21 mouse cellular contexts compared by ENCODE assay signal in the genomic region with DNA sequence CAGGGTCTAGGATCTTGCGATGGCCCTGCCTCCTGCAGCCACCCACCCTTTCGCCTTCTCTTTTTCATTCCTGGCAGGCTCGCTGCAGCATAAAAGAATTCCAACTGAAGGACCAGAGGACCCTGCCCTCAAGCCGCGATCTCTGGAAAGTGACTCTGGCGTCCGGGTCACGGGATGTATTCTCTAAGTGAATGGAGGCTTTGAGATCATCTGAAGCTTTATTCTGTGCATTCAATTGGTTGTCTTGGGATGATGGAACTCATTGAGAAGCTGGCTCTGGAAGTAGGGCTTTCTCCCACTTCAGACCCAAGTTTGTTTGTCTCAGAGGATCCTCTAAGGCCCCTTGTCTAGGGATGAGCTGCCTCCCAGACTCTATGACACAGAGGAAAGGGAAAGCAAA. TPM values are rescaled to one million over a fixed set of nuclear protein-coding genes. Genes with fewer than 3 reads are reported as not detected.
DNase-seq lines count a peak whose midpoint lies in the region; ATAC-seq and TF ChIP-seq lines count a peak whose summit lies in the region.
"Had no signal": no experiment of that assay in that cellular context is flagged by ENCODE, and none has a peak within 500 bp of the region (broad histone marks: within the 10 kb centered on the region; RNA-seq: fewer than 3 reads in every experiment).

A gene (minus strand): TSS at position 154 of the 400 bp plus-strand sequence.

- peak within 1 kb of the TSS; percentile 25 for H3K4me3 ChIP-seq in left cerebral cortex, adult 2 months
- H3K4me3 ChIP-seq in olfactory bulb, adult 2 months (ENCODE audit: insufficient read depth, low read depth, low read length), result peak within 1 kb of the TSS; percentile 7; the same call in 1 of the 2 replicates
- H3K4me3 ChIP-seq: forebrain, embryonic 13.5 days; kidney, embryonic 15.5 days; limb, embryonic 13.5 days; neural tube, embryonic 12.5 days had no signal

- H3K4me1 ChIP-seq in olfactory bulb, adult 2 months (ENCODE audit: control insufficient read depth, insufficient read depth, low read length), result no peaks in the 10 kb centered on the region
- H3K4me1 ChIP-seq: forebrain, embryonic 13.5 days; kidney, embryonic 15.5 days; limb, embryonic 13.5 days; neural tube, embryonic 12.5 days had no signal

- WGBS in olfactory bulb, adult 2 months, result 56% methylated on average over 8 of the region's 8 CpGs

- no peak for TF ChIP-seq CTCF in left cerebral cortex, adult 2 months (IDR thresholded peaks at IDR 0.05)
- no peak for TF ChIP-seq CTCF in olfactory bulb, adult 2 months (IDR thresholded peaks at IDR 0.05; ENCODE audit: insufficient read depth, low read depth, low read length)

- H3K27ac ChIP-seq in left cerebral cortex, adult 2 months, result peak within 1 kb of the TSS; percentile 55
- H3K27ac ChIP-seq in olfactory bulb, adult 2 months (ENCODE audit: insufficient read depth, low read depth, low read length), result peak within 1 kb of the TSS; percentile 42; the same call in 1 of the 2 replicates
- H3K27ac ChIP-seq: forebrain, embryonic 13.5 days; kidney, embryonic 15.5 days; limb, embryonic 13.5 days; neural tube, embryonic 12.5 days; stomach, postnatal 0 days had no signal

- TF ChIP-seq POLR2A in olfactory bulb, adult 2 months (IDR thresholded peaks at IDR 0.05; ENCODE audit: insufficient read depth, low read depth, low read length), result no peak

- peak; percentile 13 for DNase-seq in embryo, embryonic 10.5 days (ENCODE audit: low spot score)
- no peak for DNase-seq in embryo, embryonic 9.5 days (ENCODE audit: extremely low spot score)
- DNase-seq in left cerebral cortex, adult 2 months (ENCODE audit: extremely low spot score in 1 of 2, low spot score in 2 of 2), result no peak
- DNase-seq in left cerebral cortex, postnatal 10 days (ENCODE audit: extremely low spot score in 1 of 2, low spot score in 2 of 2), result no peak
- peak; percentile 8 to 13 for DNase-seq in layer of hippocampus, adult 8-10 months (ENCODE audit: low spot score in 2 of 2)
- no peak for DNase-seq in urinary bladder, postnatal 10 days (ENCODE audit: low spot score)
- DNase-seq: adrenal gland, postnatal 14 days; heart, postnatal 10 days; lung, adult 18-20 months; lung, postnatal 4 days; midbrain, embryonic 14.5 days; retina, postnatal 1 day had no signal

- intact Hi-C loops in left cerebral cortex, adult 2 months (cut with DNase I), result no loop called here
- intact Hi-C loops in left cerebral cortex, postnatal 10 days (cut with DNase I), result no loop called here

- no peak for ATAC-seq in megakaryocyte-erythroid progenitor cell, adult 5-6 weeks (replicated peaks; ENCODE audit: low FRiP score, low TSS enrichment, poor library complexity, severe bottlenecking)
- ATAC-seq: forebrain, embryonic 13.5 days; inflammation-experienced regulatory T-cells, adult 6 months had no signal

RNA-seq across cellular contexts. Expression of the gene that starts here (rescaled TPM):
- total RNA-seq in left cerebral cortex, adult 2 months (2021), result 10 to 100 TPM; 17.1 to 17.6 TPM
- 1 to 10 TPM; 4.5 to 6.5 TPM for total RNA-seq in left cerebral cortex, postnatal 10 days (2021)
- total RNA-seq in layer of hippocampus, adult 8-10 months (2022), result 10 to 100 TPM; 21.7 to 35.9 (median 28.1) TPM
- not detected in 2 replicates for polyA plus RNA-seq in olfactory bulb, adult 2 months (2012; ENCODE audit: insufficient read depth, insufficient read length, low replicate concordance, missing spikeins)
- not detected in 2 replicates for total RNA-seq in megakaryocyte-erythroid progenitor cell, adult 5-6 weeks (2014; fragmentation: Nextera tagmentation)
- not detected in 2 replicates for total RNA-seq in megakaryocyte-erythroid progenitor cell, adult 5-6 weeks (2017)
- polyA plus RNA-seq: C2C12; inflammation-experienced regulatory T-cells, adult 6 months; kidney, embryonic 15.5 days had no signal

Comparison
In these comparisons a context has a peak if more than half of its experiments do, and no peak if none do; other contexts are left out.
1. RNA of the gene that starts here (total RNA-seq): 21.7 to 35.9 TPM in layer of hippocampus, adult 8-10 months, 17.1 to 17.6 TPM in left cerebral cortex, adult 2 months and 4.5 to 6.5 TPM in left cerebral cortex, postnatal 10 days; not detected in megakaryocyte-erythroid progenitor cell, adult 5-6 weeks; every median in the first group is over 4 times any median in the second.
2. DNase-seq: peak in embryo, embryonic 10.5 days (single experiment) and layer of hippocampus, adult 8-10 months (2 of 2); none in embryo, embryonic 9.5 days (single experiment), left cerebral cortex, adult 2 months (0 of 2), left cerebral cortex, postnatal 10 days (0 of 2) and urinary bladder, postnatal 10 days (single experiment).